Mouse (Mus musculus): ENCODE results near the gene Emilin2. TPM values are rescaled to one million over a fixed set of nuclear protein-coding genes. Genes with fewer than 3 reads are reported as not detected.
"Not testable (repeated sequence)": the region's sequence is repeated elsewhere in the genome, so short reads cannot be mapped to it uniquely, and the experiment has no call there.

The Emilin2 gene
- 97.0 and 99.7 TPM in 2 replicates for polyA plus RNA-seq (2016; fragmentation: Nextera tagmentation; extraction: Ambion mirVana)

DNA sequence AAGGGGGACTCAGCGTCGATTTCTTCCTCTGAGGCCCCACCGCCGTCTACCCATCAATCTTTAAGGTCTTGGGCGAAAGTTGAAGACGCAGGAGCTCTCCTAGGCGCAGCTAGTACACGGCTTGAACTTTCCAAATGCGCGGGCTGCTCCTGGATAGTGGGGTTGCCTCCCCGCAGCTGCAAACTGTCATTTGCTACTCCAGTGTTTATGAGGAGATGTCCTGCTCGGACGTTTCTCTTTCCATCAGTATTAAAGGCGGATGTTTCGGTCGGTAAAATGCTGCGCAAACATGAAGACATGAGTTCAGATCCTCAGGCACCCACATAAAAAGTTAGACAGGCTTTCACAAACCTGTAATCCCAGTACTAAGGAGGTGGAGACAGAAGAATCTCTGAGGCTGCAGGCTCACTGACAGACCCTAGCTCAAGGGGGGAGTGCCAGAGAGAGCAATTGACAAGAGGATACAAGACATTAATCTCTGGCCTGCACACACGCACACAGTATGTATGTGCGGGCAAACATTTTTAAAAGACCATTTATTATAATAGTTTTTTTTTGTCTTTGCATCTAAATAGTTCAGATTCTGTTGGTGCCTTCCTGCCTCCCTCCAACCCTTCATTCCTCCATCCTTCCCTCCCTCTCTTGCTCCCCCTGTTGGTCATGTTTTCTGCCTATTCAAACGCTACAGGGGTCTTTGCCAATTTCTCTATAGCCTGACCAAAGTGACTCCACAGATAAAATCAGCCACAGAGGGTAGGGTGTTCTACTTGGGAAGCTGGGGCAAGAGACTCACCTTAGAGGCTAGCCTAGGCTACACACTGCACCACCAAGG is at the start of gene Emilin2:
Gene Emilin2, minus strand, starts transcription at position 639 of the 832 bp plus-strand sequence.
- Histone ChIP-seq H3K27ac (ENCODE audit: poor library complexity, severe bottlenecking) (peak within 1 kb of the TSS; percentile 61; the same call in 1 of the 2 replicates), H3K9me3 (replicated peaks) (no peaks in the 10 kb centered on the region), H3K4me3 (peak within 1 kb of the TSS; percentile 78), H3K4me2 (peak within 1 kb of the TSS; percentile 97), H3K27me3 (replicated peaks) (peaks cover 12% of the 10 kb centered on the region; the same call in 1 of the 2 replicates), H3K9ac (peak within 1 kb of the TSS; percentile 83), H3K4me1 (replicated peaks) (peaks cover 27% of the 10 kb centered on the region), H3K36me3 (no peaks in the 10 kb centered on the region)
- 10% methylated on average over 20 of the region's 20 CpGs for WGBS
- no peak for ATAC-seq (ENCODE audit: insufficient number of reproducible peaks, low FRiP score)

DNA sequence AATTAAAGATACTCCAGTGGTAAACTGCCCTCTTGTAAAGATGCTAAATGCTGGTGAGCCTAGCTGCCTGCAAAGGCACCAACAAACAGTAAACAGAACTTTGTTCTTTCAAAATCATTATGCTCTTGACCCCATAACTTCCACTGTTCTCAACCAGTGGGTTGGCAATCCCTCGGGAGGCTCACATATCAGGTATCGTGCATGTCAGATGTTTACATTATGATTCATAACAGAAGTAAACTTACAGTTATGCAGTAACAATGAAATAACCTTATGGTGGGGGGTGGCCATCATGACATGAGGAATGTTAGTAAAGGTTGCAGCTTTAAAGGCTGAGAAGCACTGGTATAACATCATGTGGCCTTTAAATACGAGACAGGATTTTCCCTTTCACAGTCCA is 43.7 kb upstream of the Emilin2 start:
- H3K4me1 ChIP-seq (replicated peaks) = no peaks in the 10 kb centered on the region
- H3K9me3 ChIP-seq (replicated peaks) = no peaks in the 10 kb centered on the region
- ATAC-seq (ENCODE audit: insufficient number of reproducible peaks, low FRiP score) = no peak
- WGBS = 88% methylated on average over 3 of the region's 3 CpGs
- H3K4me2 ChIP-seq = no peak overlapping the region
- H3K27ac ChIP-seq (ENCODE audit: poor library complexity, severe bottlenecking) = no peak overlapping the region
- H3K4me3 ChIP-seq = no peak overlapping the region
- peaks cover 69% of the 10 kb centered on the region for H3K36me3 ChIP-seq
- H3K9ac ChIP-seq = no peak overlapping the region
- H3K27me3 ChIP-seq (replicated peaks) = no peaks in the 10 kb centered on the region

DNA sequence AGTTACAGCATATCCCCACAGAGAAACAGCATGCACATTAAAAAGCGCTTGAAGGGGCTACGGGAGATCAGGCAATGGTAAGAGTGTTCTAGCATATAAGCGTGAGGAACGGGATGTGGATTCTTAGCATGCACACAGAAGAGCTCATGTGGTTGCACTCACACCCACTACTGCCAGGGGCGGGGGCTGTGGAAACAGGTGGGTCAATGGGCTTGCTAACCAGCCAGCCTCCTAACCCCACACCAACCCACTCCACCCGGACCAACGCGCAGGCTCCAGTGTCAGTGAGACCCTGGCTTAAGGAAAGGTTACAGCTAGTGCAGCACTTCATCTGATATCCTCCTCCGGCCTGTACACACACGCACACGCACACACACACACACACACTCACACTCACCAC is 42.4 kb upstream of the Emilin2 start:
- Histone ChIP-seq H3K36me3 (peaks cover 67% of the 10 kb centered on the region), H3K4me2 (no peak overlapping the region), H3K4me1 (replicated peaks) (no peaks in the 10 kb centered on the region), H3K27me3 (replicated peaks) (no peaks in the 10 kb centered on the region), H3K9ac (no peak overlapping the region), H3K27ac (ENCODE audit: poor library complexity, severe bottlenecking) (no peak overlapping the region), H3K4me3 (no peak overlapping the region), H3K9me3 (replicated peaks) (no peaks in the 10 kb centered on the region)
- ATAC-seq (ENCODE audit: insufficient number of reproducible peaks, low FRiP score) = no peak
- WGBS = 94% methylated on average over 11 of the region's 11 CpGs

DNA sequence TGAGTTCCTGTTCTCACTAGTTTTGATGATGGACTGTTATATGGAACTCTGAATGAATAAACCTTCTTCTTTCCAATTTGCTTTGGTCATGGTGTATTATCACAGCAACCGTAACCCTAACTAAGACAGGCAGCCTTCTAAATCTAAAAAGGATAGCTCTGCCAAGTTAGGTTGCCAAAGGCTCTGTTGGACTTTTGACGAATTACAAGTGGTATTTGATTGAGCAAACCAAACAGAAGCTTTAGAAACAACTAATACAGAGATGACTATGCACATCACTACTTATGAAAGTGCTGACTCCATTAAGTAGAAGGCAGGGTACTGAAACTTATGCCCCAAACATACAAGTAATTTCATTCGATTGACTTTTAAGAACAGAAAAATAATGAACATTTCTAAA is 36.4 kb upstream of the Emilin2 start:
- Histone ChIP-seq H3K27ac (ENCODE audit: poor library complexity, severe bottlenecking) (no peak overlapping the region), H3K9ac (no peak overlapping the region), H3K4me1 (replicated peaks) (no peaks in the 10 kb centered on the region), H3K9me3 (replicated peaks) (no peaks in the 10 kb centered on the region), H3K36me3 (peaks cover 76% of the 10 kb centered on the region), H3K27me3 (replicated peaks) (no peaks in the 10 kb centered on the region), H3K4me2 (no peak overlapping the region), H3K4me3 (no peak overlapping the region)
- 93% methylated on average over 3 of the region's 3 CpGs for WGBS
- ATAC-seq (ENCODE audit: insufficient number of reproducible peaks, low FRiP score) = no peak

DNA sequence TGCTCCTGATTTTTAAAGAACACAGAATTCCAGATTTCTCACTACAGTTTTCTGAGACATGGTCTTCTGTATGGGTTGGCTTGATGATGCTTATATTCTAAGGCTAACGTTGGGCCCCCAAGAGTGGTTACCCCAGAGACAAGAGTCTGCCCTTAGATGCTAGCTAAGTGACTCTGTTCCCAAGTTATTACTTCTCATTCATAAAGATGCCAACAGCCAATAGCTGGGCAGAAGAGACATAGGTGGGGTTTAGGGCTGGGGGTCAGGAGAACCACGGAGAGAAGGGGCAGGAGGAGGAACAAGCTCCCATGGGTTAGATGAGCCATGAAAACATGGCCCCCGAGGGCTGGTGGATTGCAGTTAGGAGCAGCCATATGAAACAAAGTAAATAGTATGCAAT is 30.2 kb upstream of the Emilin2 start:
- H3K9me3 ChIP-seq (replicated peaks) = no peaks in the 10 kb centered on the region

DNA sequence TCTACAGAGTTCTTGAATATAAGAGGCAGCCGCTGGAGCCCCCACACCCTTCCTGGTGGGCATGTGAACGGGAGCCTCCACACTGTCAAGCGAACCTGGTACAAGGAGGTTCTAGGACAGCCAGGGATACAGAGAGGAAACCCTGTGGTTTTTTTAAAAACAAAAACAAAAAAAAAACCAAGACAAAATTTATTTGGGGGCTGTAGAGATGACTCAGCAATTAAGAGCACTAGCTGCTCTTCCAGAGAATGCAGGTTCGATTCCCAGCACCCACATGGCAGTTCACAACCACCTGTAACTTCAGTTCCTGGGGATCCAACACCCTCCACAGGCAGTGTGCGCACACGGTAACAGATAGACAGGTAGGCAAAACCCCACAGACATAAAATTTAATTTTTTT is 26.8 kb upstream of the Emilin2 start:
- Histone ChIP-seq H3K4me3 (no peak overlapping the region), H3K36me3 (peaks cover 18% of the 10 kb centered on the region), H3K9ac (no peak overlapping the region), H3K27me3 (replicated peaks) (no peaks in the 10 kb centered on the region), H3K4me2 (no peak overlapping the region), H3K4me1 (replicated peaks) (no peaks in the 10 kb centered on the region), H3K9me3 (replicated peaks) (no peaks in the 10 kb centered on the region), H3K27ac (ENCODE audit: poor library complexity, severe bottlenecking) (no peak overlapping the region)
- no peak for ATAC-seq (ENCODE audit: insufficient number of reproducible peaks, low FRiP score)
- 92% methylated on average over 6 of the region's 6 CpGs for WGBS

More for the DNA sequence above, 30.2 kb upstream of the Emilin2 start:
- ATAC-seq (ENCODE audit: insufficient number of reproducible peaks, low FRiP score) = no peak
- Histone ChIP-seq H3K36me3 (peaks cover 38% of the 10 kb centered on the region), H3K4me2 (no peak overlapping the region), H3K27ac (ENCODE audit: poor library complexity, severe bottlenecking) (no peak overlapping the region), H3K4me3 (no peak overlapping the region), H3K9ac (no peak overlapping the region), H3K4me1 (replicated peaks) (no peaks in the 10 kb centered on the region), H3K27me3 (replicated peaks) (no peaks in the 10 kb centered on the region)
- WGBS = 93% methylated on average over 3 of the region's 3 CpGs

DNA sequence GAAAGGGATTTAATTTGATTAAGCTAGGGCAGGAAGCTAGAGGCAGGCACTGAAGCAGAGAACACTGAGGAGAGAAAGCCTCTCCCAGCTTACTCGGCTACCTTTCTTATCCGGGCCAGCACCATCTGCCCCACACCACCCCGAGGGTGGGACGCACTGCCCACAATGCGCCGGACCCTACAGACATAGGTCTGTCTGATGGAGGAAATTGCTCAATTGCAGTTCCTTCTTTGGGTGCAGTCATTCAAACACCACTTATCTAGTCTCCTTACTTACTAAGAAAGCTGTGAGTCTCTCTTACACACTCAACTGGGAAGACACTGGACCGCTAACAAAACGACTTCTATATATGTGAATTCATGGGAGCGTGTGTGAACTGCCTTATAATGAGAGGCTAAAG is 25.8 kb upstream of the Emilin2 start:
- ATAC-seq (ENCODE audit: insufficient number of reproducible peaks, low FRiP score) = no peak
- H3K4me3 ChIP-seq = no peak overlapping the region

DNA sequence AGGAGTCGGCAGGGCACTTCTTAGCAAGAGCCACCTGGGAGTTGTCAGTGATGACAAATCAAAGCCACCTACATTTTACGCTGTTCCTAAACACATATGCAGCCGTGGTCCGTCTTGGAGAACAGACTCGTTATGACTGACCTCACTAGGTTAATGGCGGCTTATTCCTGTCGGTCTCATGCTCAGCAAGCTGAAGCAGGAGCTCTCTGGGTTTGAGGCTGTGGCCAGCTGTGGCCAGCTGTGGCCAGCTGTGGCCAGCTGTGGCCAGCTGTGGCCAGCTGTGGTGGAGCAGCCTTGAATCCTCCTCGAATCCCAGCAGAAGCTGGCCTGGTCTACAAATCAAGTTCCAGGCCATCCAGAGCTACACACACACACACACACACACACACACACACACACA is 24.6 kb upstream of the Emilin2 start:
- no peak overlapping the region for H3K4me3 ChIP-seq
- H3K27me3 ChIP-seq (replicated peaks) = no peaks in the 10 kb centered on the region
- no peak overlapping the region for H3K4me2 ChIP-seq
- 65% methylated on average over 8 of the region's 8 CpGs for WGBS
- no peak overlapping the region for H3K27ac ChIP-seq (ENCODE audit: poor library complexity, severe bottlenecking)
- H3K4me1 ChIP-seq (replicated peaks) = peaks cover 5% of the 10 kb centered on the region
- H3K36me3 ChIP-seq = 0 out of 2 replicates have a peak, but pooled peaks cover 3% of the 10 kb centered on the region
- H3K9me3 ChIP-seq (replicated peaks) = no peaks in the 10 kb centered on the region
- no peak for ATAC-seq (ENCODE audit: insufficient number of reproducible peaks, low FRiP score)
- no peak overlapping the region for H3K9ac ChIP-seq

More for the DNA sequence above, 25.8 kb upstream of the Emilin2 start:
- Histone ChIP-seq H3K27me3 (replicated peaks) (no peaks in the 10 kb centered on the region), H3K9ac (no peak overlapping the region), H3K4me1 (replicated peaks) (no peaks in the 10 kb centered on the region; the same call in 1 of the 2 replicates), H3K27ac (ENCODE audit: poor library complexity, severe bottlenecking) (no peak overlapping the region), H3K9me3 (replicated peaks) (no peaks in the 10 kb centered on the region), H3K4me2 (no peak overlapping the region), H3K36me3 (peaks cover 9% of the 10 kb centered on the region)
- WGBS = 88% methylated on average over 9 of the region's 9 CpGs

DNA sequence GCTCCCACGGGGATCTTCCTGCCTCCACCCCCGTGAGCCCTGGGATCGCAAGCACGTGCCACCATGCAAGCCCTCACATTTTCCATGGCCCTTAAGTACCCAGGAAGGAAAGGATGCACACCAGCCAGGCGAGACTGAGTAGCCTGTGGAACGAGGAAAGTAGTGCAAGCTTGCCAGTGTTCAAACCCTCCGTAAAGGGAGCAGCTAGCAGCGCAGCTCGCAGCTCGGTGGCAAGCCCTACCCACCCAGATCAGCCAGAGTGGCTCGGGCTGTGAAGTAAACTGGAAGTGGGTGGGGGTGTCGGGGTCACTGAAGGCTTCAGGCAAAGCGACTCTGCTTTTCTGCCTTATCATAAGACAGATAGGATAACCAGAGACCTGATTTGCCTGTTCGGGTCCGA is 20.5 kb upstream of the Emilin2 start:
- peak overlapping the region; percentile 25 for H3K4me3 ChIP-seq
- no peak overlapping the region for H3K27ac ChIP-seq (ENCODE audit: poor library complexity, severe bottlenecking)
- H3K27me3 ChIP-seq (replicated peaks) = no peaks in the 10 kb centered on the region
- no peaks in the 10 kb centered on the region for H3K9me3 ChIP-seq (replicated peaks)
- H3K9ac ChIP-seq = peak overlapping the region; percentile 41; the same call in 1 of the 2 replicates
- peak overlapping the region; percentile 63 for H3K4me2 ChIP-seq
- 29% methylated on average over 15 of the region's 15 CpGs for WGBS
- no peaks in the 10 kb centered on the region for H3K36me3 ChIP-seq
- ATAC-seq (ENCODE audit: insufficient number of reproducible peaks, low FRiP score) = no peak
- peaks cover 5% of the 10 kb centered on the region for H3K4me1 ChIP-seq (replicated peaks)

DNA sequence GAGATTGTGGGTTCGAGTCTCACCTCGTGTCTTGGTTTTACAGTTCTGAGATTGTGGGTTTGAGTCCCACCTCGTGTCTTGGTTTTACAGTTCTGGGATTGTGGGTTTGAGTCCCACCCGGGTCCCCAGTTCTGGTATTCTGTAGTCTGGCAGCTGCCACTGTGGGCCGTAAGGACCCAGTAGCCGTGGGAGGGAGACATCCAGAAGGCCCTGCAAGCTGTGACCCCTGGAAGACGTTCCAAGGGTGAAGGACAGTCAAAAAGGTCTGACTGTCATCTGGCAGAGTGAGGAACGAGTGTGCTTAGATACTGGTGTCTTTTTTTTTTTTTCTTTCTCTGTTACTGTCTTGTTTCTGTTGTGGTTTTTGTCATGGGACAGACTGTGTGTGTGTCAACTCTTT is 9.0 kb upstream of the Emilin2 start:
- 83% methylated on average over 8 of the region's 8 CpGs for WGBS
- ATAC-seq (ENCODE audit: insufficient number of reproducible peaks, low FRiP score) = not testable (repeated sequence)

DNA sequence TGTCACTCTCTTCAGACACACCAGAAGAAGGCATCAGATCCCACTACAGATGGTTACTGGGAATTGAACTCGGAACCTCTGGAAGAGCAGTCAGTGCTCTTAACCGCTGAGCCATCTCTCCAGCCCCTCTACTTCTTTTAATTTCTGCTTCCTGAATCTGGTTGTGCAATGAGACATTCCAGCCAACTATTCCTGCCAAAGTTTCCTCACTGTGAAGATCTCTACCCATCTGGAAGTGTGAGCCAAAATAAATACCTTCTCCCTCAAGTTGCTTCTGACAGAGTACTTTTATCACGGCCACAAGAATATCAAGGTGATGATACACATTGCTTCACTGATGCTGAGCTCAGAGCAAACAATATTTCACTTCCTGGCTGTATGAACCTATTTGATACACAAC is 7.6 kb upstream of the Emilin2 start:
- Histone ChIP-seq H3K4me3 (no peak overlapping the region), H3K4me2 (no peak overlapping the region), H3K36me3 (no peaks in the 10 kb centered on the region), H3K4me1 (replicated peaks) (no peaks in the 10 kb centered on the region), H3K9me3 (replicated peaks) (0 out of 2 replicates have a peak, but pooled peaks cover 2% of the 10 kb centered on the region), H3K9ac (no peak overlapping the region), H3K27me3 (replicated peaks) (no peaks in the 10 kb centered on the region), H3K27ac (ENCODE audit: poor library complexity, severe bottlenecking) (no peak overlapping the region)
- 77% methylated on average over 3 of the region's 3 CpGs for WGBS
- no peak for ATAC-seq (ENCODE audit: insufficient number of reproducible peaks, low FRiP score)

More for the DNA sequence above, 9.0 kb upstream of the Emilin2 start:
- not testable (repeated sequence) for H3K27me3 ChIP-seq (replicated peaks); H3K4me2 ChIP-seq; H3K9me3 ChIP-seq (replicated peaks); H3K27ac ChIP-seq (ENCODE audit: poor library complexity, severe bottlenecking); H3K4me1 ChIP-seq (replicated peaks); H3K9ac ChIP-seq; H3K36me3 ChIP-seq; H3K4me3 ChIP-seq

Data from heart, embryonic 12.5 days (tissue).